Mouse (Mus musculus): ENCODE results near the gene Snx29.
"Not testable (repeated sequence)": the region's sequence is repeated elsewhere in the genome, so short reads cannot be mapped to it uniquely, and the experiment has no call there.

- TF ChIP-seq CTCF (IDR thresholded peaks at IDR 0.05; ENCODE audit: control insufficient read depth, insufficient read depth, low read length); POLR2A (IDR thresholded peaks at IDR 0.05; ENCODE audit: borderline replicate concordance, control insufficient read depth, low read depth, low read length): not testable (repeated sequence)
Observed at GRCm38 (mm10) chr16:11288873-11289272, 33.8 kb upstream of the Snx29 start.
